Mouse (Mus musculus) megakaryocyte-erythroid progenitor cell, adult 5-6 weeks (primary cell): ENCODE measurements around the gene Rnls. TPM values are rescaled to one million over a fixed set of nuclear protein-coding genes. Genes with fewer than 3 reads are reported as not detected.

Source experiments
- ATAC-seq: replicated peaks from 2 replicates; pipeline ENCODE4 v1.8.0; 2016; ENCODE audit warnings: mild to moderate bottlenecking, inconsistent platforms; ENCODE audit not compliant: severe bottlenecking, poor library complexity, low FRiP score, low TSS enrichment
- total RNA-seq, 2 experiments: library from RNA; stranded (forward) in 1 of 2; stranded (reverse) in 1 of 2; fragments of 200-1000, 215-1000 nt in 1 of 2; fragments of >200 nt in 1 of 2; fragmentation: Nextera tagmentation in 1 of 2; gene quantifications; 2 replicates each; pipeline ENCODE4 v1.2.3; 2014 to 2017

Rnls gene
- total RNA-seq, 2 experiments from 2014 or later: not detected

- no peak for ATAC-seq
These were observed 126.8 kb downstream of the Rnls start for GRCm38 (mm10) chr19:33265245-33265644.

GRCm38 (mm10) chr19:33264224-33264993 is 127.7 kb downstream of the Rnls start:
- peak; percentile 65; the same call in 1 of the 2 replicates for ATAC-seq

GRCm38 (mm10) chr19:33262421-33262820 is 129.7 kb downstream of the Rnls start:
- ATAC-seq: no peak

- no peak for ATAC-seq
These were observed 132.9 kb downstream of the Rnls start for GRCm38 (mm10) chr19:33259164-33259563.

GRCm38 (mm10) chr19:33253893-33254292 is 138.2 kb downstream of the Rnls start:
- ATAC-seq: no peak

GRCm38 (mm10) chr19:33252226-33252625 is 139.9 kb downstream of the Rnls start:
- ATAC-seq: no peak

GRCm38 (mm10) chr19:33244196-33244595 is 147.9 kb downstream of the Rnls start:
- no peak for ATAC-seq

- ATAC-seq: no peak
These were observed 151.7 kb downstream of the Rnls start for GRCm38 (mm10) chr19:33240386-33240785.

- ATAC-seq: no peak
These were observed 159.2 kb downstream of the Rnls start for GRCm38 (mm10) chr19:33232902-33233301.

- no peak for ATAC-seq
These were observed 160.8 kb downstream of the Rnls start for GRCm38 (mm10) chr19:33231303-33231702.

- ATAC-seq: 0 out of 2 replicates have a peak, but pooled peaks have one; percentile 42
These were observed 165.1 kb downstream of the Rnls start for GRCm38 (mm10) chr19:33227004-33227403.

GRCm38 (mm10) chr19:33225858-33226705 is 166.0 kb downstream of the Rnls start:
- no peak for ATAC-seq

- ATAC-seq: no peak
These were observed 167.1 kb downstream of the Rnls start for GRCm38 (mm10) chr19:33225002-33225376.

- ATAC-seq: peak; percentile 94
These were observed 167.7 kb downstream of the Rnls start for GRCm38 (mm10) chr19:33224181-33225001.

GRCm38 (mm10) chr19:33223766-33224165 is 168.3 kb downstream of the Rnls start:
- no peak for ATAC-seq

GRCm38 (mm10) chr19:33223276-33223675 is 168.8 kb downstream of the Rnls start:
- no peak for ATAC-seq

GRCm38 (mm10) chr19:33222595-33223223 is 169.4 kb downstream of the Rnls start:
- ATAC-seq: peak; percentile 60

- no peak for ATAC-seq
These were observed 174.2 kb downstream of the Rnls start for GRCm38 (mm10) chr19:33217791-33218300.

- ATAC-seq: no peak
These were observed 182.4 kb downstream of the Rnls start for GRCm38 (mm10) chr19:33209709-33210108.
